Mouse (Mus musculus) megakaryocyte, embryonic 14.5 days (primary cell): Measurements from ENCODE around the gene Aldh1l1. TPM values are rescaled to one million over a fixed set of nuclear protein-coding genes. Genes with fewer than 3 reads are reported as not detected.

Experiments used
- H3K27me3 ChIP-seq: replicated peaks from 2 replicates; pipeline ENCODE3; 2012; ENCODE audit warnings: inconsistent platforms
- H3K36me3 ChIP-seq: replicated peaks from 2 replicates; pipeline ENCODE3; 2012; ENCODE audit warnings: low read length, inconsistent platforms, mixed read lengths
- H3K4me1 ChIP-seq: 2 replicates; pipeline ENCODE4 v1.6.1; 2012; ENCODE audit warnings: inconsistent platforms
- H3K4me3 ChIP-seq: replicated peaks from 2 replicates; pipeline ENCODE3; 2012; ENCODE audit warnings: moderate library complexity, mild to moderate bottlenecking, inconsistent platforms
- H3K9me3 ChIP-seq: 2 replicates; pipeline ENCODE4 v1.6.1; 2012; ENCODE audit warnings: inconsistent platforms
- FLI1 ChIP-seq: IDR thresholded peaks from 2 replicates; pipeline ENCODE4 v1.6.1; 2012; ENCODE audit warnings: low read length, inconsistent platforms, mixed read lengths
- GATA1 ChIP-seq: IDR thresholded peaks from 3 replicates; pipeline ENCODE4 v1.6.1; 2012; ENCODE audit warnings: mixed read lengths, low read length, inconsistent platforms, borderline replicate concordance
- polyA plus RNA-seq: library from polyadenylated mRNA; stranded (reverse); fragments of >175 nt; gene quantifications from 2 replicates; pipeline ENCODE4 v1.2.3, GENCODE M21; 2012; ENCODE audit warnings: low replicate concordance; ENCODE audit not compliant: insufficient read depth

The Aldh1l1 gene
- polyA plus RNA-seq, 1 experiment, result 7.4 TPM

DNA sequence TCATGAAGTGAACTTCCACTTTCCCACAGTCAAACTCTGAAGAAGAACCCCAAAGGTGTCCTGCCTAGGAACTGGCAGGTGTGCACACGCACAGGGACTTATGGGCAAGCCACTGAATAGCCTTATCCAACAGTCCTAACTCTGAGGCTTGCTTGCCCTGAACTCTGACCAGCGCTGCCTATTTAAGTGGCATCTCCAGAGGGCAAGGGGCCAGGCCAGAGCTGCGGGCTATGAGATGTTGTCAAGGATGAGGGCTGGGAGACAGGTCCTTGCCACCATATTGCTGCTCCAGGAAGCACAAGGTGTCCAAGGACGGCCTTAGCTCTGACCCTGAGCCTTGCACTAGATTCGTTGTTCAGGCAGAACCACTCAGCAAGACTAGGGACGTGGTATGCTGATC lies 17.2 kb upstream of the Aldh1l1 start:
- H3K9me3 ChIP-seq, result peaks cover 7% of the 10 kb centered on the region; the same call in 1 of the 2 replicates
- H3K4me3 ChIP-seq, result no peak overlapping the region
- no peaks in the 10 kb centered on the region for H3K36me3 ChIP-seq
- peaks cover 97% of the 10 kb centered on the region for H3K27me3 ChIP-seq
- H3K4me1 ChIP-seq, result peaks cover 51% of the 10 kb centered on the region
- no peak for TF ChIP-seq GATA1
- TF ChIP-seq FLI1, result no peak

DNA sequence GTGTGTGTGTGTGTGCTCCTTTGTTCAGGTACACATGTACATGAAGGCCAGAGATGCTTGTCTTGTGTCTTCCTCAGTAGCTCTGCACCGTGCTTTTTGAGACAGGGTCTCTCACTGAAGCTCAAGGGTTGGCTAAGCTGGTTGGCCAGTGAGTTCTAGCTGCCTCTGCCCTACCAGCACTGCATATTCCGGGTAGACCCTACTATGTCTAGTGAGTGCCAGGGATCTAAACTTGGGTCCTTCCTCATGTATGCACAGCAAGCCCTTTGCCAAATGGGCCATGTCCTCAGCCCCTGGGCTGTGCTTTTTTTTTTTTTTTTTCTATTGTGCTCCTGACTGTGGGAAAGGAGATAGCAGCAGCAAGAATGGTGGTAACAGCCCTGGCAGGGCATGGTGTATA lies 16.0 kb upstream of the Aldh1l1 start:
- Histone ChIP-seq H3K9me3 (peaks cover 7% of the 10 kb centered on the region; the same call in 1 of the 2 replicates), H3K4me3 (no peak overlapping the region), H3K27me3 (peaks cover 89% of the 10 kb centered on the region), H3K4me1 (peaks cover 59% of the 10 kb centered on the region), H3K36me3 (no peaks in the 10 kb centered on the region)
- TF ChIP-seq FLI1 (no peak), GATA1 (no peak)

DNA sequence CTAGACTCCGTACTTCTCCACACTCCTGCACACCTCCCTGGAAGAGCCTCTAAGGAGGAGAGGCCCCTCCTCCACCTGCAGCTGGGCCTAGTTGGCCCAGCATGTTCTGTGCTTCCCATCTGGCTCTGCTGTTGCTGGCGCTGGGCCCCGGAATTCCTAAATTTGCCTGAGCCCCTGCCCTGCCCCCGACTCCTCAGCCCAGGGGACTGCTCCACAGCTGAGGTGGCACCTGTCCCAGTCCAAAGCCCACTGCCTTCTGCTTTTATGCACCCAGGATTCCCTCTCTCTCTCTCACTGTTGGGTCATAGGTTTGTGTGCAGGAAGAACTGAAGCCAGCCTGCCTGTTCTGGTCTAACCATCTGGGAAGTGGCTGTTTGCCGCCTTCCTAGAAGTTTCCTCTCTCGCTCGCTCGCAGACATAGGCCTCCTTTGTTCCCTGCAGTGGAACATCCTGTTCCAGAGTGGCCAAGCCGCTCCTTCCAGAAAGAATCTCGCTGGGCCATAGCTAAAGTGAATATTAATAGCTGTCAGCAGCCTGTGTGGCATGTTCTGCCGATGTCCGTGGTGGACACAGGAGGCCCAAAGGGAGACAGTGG lies 15.2 kb upstream of the Aldh1l1 start:
- H3K27me3 ChIP-seq, result peaks cover 88% of the 10 kb centered on the region
- no peaks in the 10 kb centered on the region for H3K36me3 ChIP-seq

DNA sequence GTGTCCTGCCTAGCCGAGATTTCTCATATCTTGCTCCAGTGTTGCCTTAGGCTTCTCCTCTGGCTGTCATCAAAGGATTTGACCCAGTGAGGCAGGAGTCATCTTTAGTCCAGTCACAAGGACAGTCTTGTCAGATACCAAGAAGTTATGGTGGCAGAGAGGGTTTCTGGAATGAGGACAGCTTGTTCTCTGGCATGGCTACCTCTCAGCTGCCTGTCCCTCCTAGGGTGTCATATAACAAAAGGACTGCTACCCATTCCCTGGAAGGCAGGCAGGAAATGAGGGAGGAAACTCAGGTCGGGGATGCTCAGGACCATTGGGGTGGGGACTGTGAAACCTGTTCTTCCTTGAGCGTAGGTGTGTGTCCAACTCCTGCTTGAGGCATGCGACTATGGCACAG lies 14.1 kb upstream of the Aldh1l1 start:
- Histone ChIP-seq H3K9me3 (peaks cover 7% of the 10 kb centered on the region; the same call in 1 of the 2 replicates), H3K4me1 (peaks cover 74% of the 10 kb centered on the region), H3K4me3 (no peak overlapping the region), H3K27me3 (peaks cover 84% of the 10 kb centered on the region), H3K36me3 (no peaks in the 10 kb centered on the region)
- TF ChIP-seq GATA1 (no peak), FLI1 (no peak)

More for the DNA sequence above, 15.2 kb upstream of the Aldh1l1 start:
- H3K4me1 ChIP-seq, result peaks cover 67% of the 10 kb centered on the region
- TF ChIP-seq FLI1, result no peak
- no peak for TF ChIP-seq GATA1
- no peak overlapping the region for H3K4me3 ChIP-seq
- peaks cover 7% of the 10 kb centered on the region; the same call in 1 of the 2 replicates for H3K9me3 ChIP-seq

DNA sequence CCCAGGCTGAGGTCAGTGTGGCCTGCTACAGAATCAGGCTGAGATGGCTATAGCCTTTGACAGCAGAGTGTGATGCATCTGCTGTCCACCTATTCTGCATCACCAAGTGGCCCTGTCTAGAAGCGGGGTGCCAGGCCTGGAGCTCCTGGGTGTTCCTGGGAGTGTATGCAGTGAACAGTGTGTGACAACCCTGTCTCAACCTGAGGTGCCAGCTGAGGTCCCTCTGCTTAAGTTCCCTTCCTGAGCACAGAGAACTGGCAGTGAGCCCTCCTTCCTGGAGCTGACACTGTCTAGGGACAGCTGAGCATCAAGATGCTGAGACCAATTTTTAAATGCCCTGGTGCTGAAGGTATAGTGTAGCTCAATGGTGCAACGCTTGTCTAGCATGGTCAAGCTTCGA lies 13.5 kb upstream of the Aldh1l1 start:
- H3K27me3 ChIP-seq, result peaks cover 81% of the 10 kb centered on the region
- peaks cover 7% of the 10 kb centered on the region; the same call in 1 of the 2 replicates for H3K9me3 ChIP-seq
- H3K4me1 ChIP-seq, result peaks cover 80% of the 10 kb centered on the region
- no peak overlapping the region for H3K4me3 ChIP-seq
- no peak for TF ChIP-seq FLI1
- TF ChIP-seq GATA1, result no peak
- H3K36me3 ChIP-seq, result no peaks in the 10 kb centered on the region

DNA sequence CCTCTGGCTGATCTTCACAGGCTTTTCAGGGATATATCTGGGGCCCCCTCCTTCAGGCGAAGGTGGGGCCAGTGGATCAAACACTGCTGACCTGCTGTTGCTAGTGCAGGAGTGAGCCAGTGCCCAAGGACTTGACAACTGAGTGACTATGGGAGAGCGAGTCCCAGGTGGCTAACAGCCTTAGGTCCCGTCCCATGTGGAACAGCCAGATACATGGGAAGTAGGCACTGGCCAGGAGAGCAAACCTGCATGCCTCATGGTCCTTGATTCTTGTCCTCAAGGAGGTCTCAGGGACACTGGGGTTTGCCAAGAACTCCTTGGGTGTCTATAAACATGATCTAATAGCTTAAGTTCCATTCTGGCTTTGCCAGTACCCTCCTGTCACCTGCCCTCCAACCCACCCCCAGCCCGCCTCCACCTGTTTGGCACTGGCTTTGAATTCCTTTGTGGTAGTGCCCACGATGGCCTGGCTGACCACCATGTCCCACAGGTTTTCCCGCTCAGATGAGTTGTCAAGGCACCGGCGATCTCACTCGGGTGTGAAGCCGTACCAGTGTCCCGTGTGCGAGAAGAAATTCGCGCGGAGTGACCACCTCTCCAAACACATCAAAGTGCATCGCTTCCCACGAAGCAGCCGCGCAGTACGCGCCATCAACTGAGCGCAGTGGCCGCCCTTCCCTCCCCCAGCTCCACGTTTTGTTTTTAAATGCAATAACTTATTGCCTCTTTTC lies 12.4 kb upstream of the Aldh1l1 start:
- no peaks in the 10 kb centered on the region for H3K36me3 ChIP-seq
- peaks cover 79% of the 10 kb centered on the region for H3K27me3 ChIP-seq
- TF ChIP-seq GATA1 (no peak), FLI1 (no peak)
- H3K9me3 ChIP-seq, result peaks cover 7% of the 10 kb centered on the region; the same call in 1 of the 2 replicates
- H3K4me3 ChIP-seq, result no peak overlapping the region
- peaks cover 80% of the 10 kb centered on the region for H3K4me1 ChIP-seq

DNA sequence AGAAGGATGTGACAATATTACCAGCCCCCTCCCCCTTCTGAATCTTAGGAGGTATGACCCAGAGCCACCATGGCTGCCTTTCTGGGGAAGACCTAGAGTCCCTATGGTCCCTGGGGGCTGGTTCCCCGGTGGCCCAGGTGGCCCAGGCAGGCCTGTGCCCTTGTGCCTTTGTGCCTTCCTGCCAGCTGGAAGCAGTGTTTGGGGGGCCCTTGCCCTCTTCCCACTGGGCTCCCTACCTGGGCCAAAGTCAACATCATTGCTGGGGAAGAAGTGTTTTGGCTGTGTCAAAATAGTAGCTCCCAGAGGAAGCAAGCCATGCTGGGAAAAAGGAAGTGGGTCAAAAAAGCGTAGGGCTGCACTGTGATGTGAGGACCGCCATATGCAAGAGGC lies 11.9 kb upstream of the Aldh1l1 start:
- Histone ChIP-seq H3K9me3 (peaks cover 7% of the 10 kb centered on the region; the same call in 1 of the 2 replicates), H3K4me1 (peaks cover 75% of the 10 kb centered on the region), H3K36me3 (no peaks in the 10 kb centered on the region), H3K4me3 (no peak overlapping the region), H3K27me3 (peaks cover 74% of the 10 kb centered on the region)
- TF ChIP-seq FLI1, result no peak

DNA sequence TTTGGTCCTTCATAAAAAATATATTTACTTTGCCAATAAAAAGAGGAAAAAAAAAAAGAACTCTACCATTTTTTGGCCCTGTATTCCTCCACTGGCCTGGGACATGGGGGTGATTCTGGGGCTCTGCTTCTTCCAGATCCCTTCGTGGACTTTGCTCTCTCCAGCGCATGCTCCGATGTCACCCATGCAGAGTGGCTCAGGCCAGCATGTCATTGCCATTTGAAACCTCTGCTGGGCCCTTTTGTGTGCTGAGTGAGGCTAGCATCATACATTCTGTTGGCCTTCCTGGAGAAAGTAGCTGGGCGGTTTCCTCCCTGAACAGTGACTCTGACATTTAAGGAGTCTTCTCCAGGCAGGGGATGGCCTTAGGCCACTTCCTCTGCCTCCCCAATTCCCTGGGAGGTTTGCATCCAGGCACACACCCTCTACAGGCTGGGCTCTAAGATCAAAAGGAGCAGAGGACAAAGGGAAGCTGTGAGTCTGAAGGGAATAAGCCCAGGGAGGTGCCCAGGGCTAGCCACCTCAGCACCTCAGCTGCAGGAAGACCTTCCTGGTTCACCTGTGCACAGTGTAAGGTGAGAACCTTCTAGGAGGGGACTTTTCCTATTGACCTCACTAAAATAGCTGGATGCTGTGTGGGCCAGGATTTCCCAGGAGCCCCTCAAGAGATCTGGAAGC lies 10.9 kb upstream of the Aldh1l1 start:
- Histone ChIP-seq H3K27me3 (peaks cover 68% of the 10 kb centered on the region), H3K4me1 (peaks cover 72% of the 10 kb centered on the region), H3K36me3 (no peaks in the 10 kb centered on the region), H3K4me3 (no peak overlapping the region), H3K9me3 (peaks cover 7% of the 10 kb centered on the region; the same call in 1 of the 2 replicates)
- TF ChIP-seq FLI1, result no peak

DNA sequence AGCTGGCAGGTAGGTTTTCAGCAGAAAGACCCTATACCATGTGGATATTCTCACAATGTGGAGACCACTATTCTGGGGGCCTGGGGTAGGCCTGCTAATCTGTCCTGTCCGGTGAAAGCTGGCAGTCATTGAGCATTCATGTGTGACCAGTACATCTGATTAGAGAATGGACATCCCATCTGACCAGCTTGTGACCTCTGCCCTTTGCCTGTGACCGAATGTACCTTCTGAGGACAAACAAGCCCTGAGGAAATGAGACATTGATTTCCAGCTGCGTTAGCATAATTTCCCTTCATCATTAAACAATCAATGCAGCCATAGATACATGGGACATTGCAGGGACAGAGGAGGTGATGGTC lies 10.4 kb upstream of the Aldh1l1 start:
- H3K4me3 ChIP-seq, result no peak overlapping the region
- peaks cover 3% of the 10 kb centered on the region; the same call in 1 of the 2 replicates for H3K9me3 ChIP-seq
- TF ChIP-seq FLI1, result no peak
- H3K27me3 ChIP-seq, result peaks cover 68% of the 10 kb centered on the region
- H3K4me1 ChIP-seq, result peaks cover 72% of the 10 kb centered on the region
- no peaks in the 10 kb centered on the region for H3K36me3 ChIP-seq

DNA sequence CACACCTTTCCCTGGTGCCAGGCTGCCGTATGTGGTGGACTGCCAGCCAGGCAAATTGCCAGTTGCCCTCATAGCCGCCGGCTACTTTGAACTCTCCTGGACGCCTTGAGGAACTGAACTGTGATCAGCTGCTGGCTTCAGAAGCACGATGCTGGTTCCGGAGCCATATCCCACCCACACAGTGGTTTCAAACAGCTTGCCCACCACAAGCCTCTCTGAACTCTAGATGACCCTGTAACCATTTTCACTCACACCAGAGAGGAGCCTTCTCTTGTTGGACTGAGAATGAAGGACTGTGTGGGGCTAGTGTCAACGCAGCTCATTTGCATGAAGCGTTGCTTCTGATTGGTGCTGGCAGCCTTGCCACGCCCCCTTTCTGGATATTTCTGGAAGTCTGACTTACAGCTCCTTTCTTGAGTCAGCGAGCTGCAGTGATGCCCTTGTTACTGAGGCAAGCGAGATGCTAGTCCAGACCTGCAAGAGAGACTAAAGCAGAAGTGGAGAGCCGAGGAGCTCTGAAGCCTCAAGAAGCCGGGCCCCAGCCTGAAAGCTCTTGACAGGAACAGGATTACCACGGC lies 9.2 kb upstream of the Aldh1l1 start:
- peak overlapping the region; percentile 62 for H3K4me3 ChIP-seq
- TF ChIP-seq GATA1 (no peak), FLI1 (no peak)
- H3K4me1 ChIP-seq, result peaks cover 68% of the 10 kb centered on the region
- H3K27me3 ChIP-seq, result peaks cover 60% of the 10 kb centered on the region
- H3K36me3 ChIP-seq, result no peaks in the 10 kb centered on the region
- H3K9me3 ChIP-seq, result no peaks in the 10 kb centered on the region; the same call in 1 of the 2 replicates
